Mouse (Mus musculus) right cerebral cortex, postnatal 36 days (tissue): ENCODE data around the gene Il18bp.
A peak's percentile ranks its signal among the peaks of the same experiment; 100 is the strongest.
"Not testable (repeated sequence)": the region's sequence is repeated elsewhere in the genome, so short reads cannot be mapped to it uniquely, and the experiment has no call there.

Experiments used
- DNase-seq, 2 experiments: peaks; one replicate each; pipeline ENCODE4 v3.0.0; 2022; ENCODE audit warnings: low spot score in 2 of 2, mixed read lengths in 1 of 2

Gene Il18bp

GRCm38 (mm10) chr7:102018590-102018989 is at the start of gene Il18bp:
Il18bp (minus strand) TSS chr7:102018690.
- no peak for DNase-seq

- DNase-seq = no peak
Observed at GRCm38 (mm10) chr7:102066363-102066762, 47.9 kb upstream of the Il18bp start.

DNA sequence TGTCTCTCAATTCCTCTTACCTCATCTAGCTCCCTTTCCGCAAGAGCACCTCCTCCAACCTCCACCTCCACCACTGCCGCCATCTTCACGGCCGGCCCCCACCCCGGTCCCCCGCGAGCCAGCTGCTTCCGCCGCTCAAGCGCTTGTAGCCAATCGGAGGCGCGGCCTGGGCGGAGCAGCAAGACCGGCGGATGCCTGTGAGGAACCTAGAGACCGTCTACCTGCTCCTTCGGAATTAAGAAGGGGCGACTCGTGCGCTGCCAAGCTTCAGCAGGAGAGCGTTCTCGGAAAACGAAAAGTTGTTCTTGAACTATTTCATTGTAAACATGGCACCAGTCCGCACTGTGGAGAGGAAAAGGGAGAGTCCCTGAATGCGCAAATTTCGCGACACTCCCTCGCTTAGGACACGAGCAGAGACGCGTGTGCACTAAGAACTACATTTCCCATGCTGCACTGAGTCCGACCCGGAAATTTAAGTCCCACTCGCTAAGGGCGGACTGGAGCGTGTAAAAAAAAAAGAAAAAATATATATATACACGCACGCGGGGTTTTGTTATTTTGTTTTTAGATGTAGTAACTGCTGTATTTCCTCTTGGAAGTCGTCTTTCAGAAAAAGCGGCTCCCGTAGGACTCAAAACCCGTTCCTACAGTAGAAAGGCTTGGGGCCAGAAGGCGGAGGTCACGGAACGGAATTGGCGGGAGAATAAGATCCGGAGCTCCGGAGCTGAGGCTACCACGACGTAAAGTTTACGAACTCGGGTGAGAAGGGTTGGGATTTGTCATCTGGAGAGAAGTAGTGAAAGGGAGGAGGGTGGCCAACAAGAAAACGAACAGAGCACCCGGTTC is 46.8 kb upstream of the Il18bp start, which contains the start of the genes Rnf121, Xndc1 and Xntrpc:
TSS of gene Rnf121 (minus strand) at position 424 of the 846 bp plus-strand sequence.
TSS of gene Xndc1 (plus strand) at position 466 of the 846 bp plus-strand sequence.
TSS of gene Xntrpc (plus strand) at position 668 of the 846 bp plus-strand sequence.
- DNase-seq = peak; percentile 91 to 93

- DNase-seq = peak in 1 of 2 experiments; percentile 10
Observed at GRCm38 (mm10) chr7:102064655-102065045, 46.2 kb upstream of the Il18bp start.

DNA sequence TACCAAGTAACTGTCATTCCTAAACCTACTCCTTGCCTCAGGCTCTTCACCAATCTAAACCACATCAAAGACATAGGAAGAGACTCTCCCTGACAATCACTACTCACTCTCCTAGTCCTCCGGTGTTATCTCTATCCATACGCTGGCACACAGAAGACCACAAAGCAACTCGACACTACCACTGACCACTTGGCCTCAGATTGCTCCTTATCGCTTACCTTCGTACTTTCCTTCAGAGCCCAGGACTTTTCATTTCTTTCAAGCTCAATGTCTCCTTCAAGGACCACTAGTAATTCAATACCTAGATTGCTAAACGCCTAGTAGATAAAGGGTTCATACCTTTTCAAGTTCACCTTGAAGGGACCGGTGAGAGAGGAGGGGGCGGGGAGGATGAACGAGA is 45.4 kb upstream of the Il18bp start:
- no peak for DNase-seq

- DNase-seq = no peak
Observed at GRCm38 (mm10) chr7:102062203-102062602, 43.7 kb upstream of the Il18bp start.

DNA sequence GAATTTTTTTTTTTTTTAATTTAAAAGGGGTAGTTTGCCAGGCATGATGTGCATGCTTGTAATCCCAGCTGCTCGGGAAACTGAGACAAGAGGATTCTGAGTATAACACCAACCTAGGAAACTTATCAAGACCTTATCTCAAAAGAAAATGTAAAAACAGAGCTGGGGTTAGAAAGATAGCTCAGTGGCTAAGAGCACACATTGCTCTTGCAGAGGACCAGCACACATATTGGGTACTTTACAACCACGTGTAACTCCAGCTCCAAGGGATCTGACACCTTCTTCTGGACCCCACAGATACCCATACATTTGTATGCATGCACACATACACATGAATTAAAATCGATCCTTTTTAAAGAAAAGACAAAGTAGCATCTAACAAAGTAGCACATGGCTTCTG is 42.9 kb upstream of the Il18bp start:
- DNase-seq = no peak

DNA sequence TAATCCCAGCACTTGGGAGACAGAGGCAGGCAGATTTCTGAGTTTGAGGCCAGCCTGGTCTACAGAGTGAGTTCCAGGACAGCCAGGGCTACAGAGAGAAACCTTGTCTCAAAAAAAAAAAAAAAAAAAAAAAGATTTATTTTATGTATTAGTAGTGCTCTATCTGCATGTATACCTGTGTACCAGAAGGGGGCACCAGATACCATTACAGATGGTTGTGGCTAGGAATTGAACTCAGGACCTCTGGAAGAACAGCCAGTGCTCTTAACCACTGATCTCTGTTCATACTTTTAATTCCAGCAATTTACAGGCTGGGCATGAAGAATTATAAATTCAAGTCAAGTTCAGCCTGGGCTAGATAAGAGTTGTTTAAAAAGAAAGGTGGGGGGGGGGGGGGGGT is 30.0 kb upstream of the Il18bp start:
- DNase-seq = not testable (repeated sequence)

- no peak for DNase-seq
Observed at GRCm38 (mm10) chr7:102042314-102042713, 23.8 kb upstream of the Il18bp start.

DNA sequence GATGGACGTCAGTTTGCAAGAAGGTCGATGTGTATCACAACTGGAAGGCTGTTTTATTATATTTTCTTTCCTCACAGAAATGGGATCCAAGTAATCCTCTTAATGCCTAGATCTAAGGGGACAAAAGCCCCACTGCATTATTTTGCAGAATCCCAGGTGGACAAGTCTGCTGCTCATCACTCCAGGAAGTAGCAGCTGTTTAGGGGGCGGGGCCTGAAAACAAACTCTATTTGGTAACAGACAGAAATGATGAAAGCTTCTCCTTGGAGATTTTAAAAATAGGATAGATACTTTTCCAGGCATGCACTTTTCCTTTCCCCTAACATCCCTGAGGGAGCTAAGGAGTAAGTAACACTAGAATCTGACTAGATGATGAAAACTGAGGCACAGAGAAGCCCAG is 18.8 kb upstream of the Il18bp start:
- no peak for DNase-seq

GRCm38 (mm10) chr7:102035534-102035933 is 17.0 kb upstream of the Il18bp start:
- DNase-seq = no peak

DNA sequence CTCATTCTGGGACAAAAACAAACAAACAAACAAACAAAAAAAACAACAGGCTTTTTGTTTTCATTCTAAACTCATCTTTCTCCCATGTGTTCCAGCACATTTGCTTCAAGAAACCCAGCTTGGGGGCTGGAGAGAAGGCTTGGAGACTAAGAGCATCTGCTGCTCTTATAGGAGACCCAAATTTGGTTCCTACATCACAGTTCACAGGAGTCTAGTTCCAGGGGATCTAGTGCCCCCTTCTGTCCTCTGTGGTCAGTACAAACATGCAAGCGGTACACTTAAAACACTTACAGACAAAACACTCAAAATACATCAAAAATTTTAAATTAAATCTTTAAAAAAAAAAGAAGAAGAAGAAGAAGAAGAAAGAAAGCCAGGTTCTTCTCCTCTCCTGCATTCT is 16.4 kb upstream of the Il18bp start:
- DNase-seq = no peak

DNA sequence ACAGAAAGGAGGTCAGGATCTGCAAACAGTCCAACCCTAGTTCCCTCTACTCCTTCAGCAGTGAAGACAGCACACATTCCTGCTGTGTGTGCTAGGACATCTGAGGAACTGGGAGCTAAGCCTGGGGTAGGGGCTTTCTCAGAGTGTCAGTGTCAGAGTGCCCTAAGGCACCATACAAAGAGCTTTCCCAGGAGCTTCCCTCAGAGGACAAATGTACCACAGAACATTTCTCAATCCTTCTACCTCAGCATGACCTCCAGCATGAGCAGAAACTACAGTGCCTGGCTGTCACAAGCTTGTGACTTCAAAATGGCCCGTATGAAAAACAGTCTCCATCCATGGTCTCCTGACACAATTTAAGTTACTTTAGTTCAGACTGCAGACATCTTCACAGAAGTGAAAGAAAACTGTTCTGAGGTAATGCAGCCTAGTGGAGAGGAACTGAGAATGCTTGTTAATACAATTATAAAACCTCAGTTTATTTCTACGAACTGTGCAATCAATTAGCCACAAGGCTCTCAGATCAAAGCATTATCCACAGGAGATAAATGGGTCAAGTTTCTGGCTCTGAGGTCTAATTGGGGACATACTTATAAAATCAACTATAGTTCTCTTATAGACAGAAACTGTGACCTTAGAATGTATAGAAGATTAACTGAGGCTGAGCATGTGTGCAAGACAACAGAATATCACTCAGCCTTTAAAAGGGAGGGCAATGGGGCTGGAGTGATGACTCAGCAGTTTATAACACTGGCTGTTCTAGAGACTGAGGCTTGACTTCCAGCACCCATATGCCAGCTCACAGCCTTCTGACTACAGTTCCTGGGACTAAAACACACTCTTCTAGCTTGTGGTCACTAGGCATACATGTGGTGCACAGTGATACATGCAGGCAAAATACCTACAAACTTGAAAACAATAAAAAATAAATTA is 7.0 kb upstream of the Il18bp start:
- no peak for DNase-seq

GRCm38 (mm10) chr7:102023821-102024220 is 5.3 kb upstream of the Il18bp start:
- DNase-seq = peak in 1 of 2 experiments; percentile 56

GRCm38 (mm10) chr7:102020934-102021333 is 2.4 kb upstream of the Il18bp start:
- DNase-seq = not testable (repeated sequence)

DNA sequence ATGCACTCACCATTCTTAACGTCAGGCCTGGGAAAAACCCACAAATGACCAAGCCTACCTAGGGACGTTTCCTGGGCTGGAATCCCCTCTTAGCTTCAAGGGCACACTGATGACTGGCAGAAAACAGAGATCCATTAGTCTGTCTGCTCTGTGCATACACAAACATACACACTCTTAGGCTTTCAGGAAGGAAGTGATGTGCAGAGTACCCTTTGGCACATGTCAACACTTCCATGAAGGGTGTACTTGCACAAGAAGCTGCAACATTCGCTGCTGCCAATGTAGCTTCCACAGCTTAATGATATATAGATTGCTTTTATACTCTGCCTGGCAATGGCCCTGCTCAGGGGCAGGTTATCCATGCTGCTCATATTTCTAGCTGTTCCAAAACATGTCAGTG is 872 bp upstream of the Il18bp start:
- no peak for DNase-seq

DNA sequence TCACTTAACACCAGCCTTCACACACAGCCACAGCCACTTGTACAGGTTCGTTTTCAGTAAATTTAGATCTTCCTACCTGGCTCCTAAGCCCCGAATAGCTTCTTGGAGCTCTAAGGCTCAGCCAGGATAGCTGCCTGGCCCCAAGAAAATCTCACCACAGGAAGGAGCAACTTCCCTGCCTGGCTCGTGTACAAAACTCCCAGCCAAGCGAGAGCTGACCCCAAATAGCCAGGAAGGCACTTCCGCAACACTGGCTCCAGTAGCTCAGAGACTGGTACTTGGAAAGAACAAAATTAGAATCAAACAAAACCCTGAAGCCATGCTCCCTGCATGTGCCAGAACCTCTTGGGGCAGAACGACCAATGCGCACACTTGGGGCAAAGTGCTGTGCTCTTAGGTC is 456 bp downstream of the Il18bp start:
- no peak for DNase-seq

DNA sequence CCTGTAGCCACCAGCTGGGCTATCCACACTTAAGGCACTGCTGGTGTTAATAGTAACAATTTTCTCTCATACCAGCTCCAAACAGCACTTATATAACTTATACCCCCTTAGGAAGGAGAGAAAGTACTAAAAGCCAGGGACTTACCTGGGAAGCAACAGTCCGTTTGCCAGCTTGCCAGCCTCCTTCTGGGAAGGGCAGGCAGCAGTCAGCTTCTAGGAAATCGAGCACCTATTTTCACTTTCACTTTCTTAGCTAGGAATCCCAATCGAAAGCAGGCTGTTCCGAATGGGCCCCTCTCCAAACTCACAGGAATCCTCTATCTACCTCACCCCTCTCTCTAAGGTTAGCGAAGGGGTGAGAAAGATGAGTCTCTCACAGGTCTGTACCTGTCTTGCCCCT is 1.0 kb downstream of the Il18bp start:
- DNase-seq = no peak

- DNase-seq = no peak
Observed at GRCm38 (mm10) chr7:102016936-102017335, 1.6 kb downstream of the Il18bp start.

GRCm38 (mm10) chr7:102014995-102015394 is 3.5 kb downstream of the Il18bp start:
- DNase-seq = no peak

DNA sequence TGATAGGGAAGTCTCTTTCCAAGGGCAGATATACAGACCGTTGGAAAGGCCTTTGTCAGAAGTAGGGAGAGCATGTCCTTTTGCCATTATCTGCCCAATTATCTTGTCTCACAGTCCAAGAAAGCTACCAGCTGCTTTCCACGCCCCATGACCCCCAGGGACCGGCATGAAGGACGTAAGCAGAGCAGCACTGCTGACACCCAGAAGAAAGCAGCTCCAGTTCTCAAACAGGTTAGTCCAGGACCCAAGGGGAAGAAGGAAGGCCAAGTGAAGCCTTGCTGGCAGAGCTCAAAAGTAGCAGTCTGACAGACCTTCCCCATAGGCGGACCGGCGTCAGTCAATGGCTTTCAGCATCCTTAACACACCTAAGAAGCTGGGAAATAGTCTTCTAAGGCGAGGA is 5.1 kb downstream of the Il18bp start:
- DNase-seq = no peak

GRCm38 (mm10) chr7:102011855-102012254 is 6.6 kb downstream of the Il18bp start:
- no peak for DNase-seq
